Mouse (Mus musculus): ENCODE data around the gene Znfx1. TPM values are rescaled to one million over a fixed set of nuclear protein-coding genes. Genes with fewer than 3 reads are reported as not detected.

The Znfx1 gene
- total and polyA plus RNA-seq, 3 experiments, result 21.9 to 39.3 (median 37.4) TPM

GRCm38 (mm10) chr2:167077199-167077962, 14.6 kb upstream of the Znfx1 start:
- DNase-seq, result no peak
- Histone ChIP-seq H3K27ac (no peak overlapping the region), H3K27me3 (ENCODE audit: control insufficient read depth, insufficient read depth, low read length) (no peaks in the 10 kb centered on the region), H3K79me2 (replicated peaks; ENCODE audit: control insufficient read depth, insufficient read depth, low read length) (no peaks in the 10 kb centered on the region), H3K4me3 (no peak overlapping the region), H3K4me1 (ENCODE audit: control insufficient read depth, insufficient read depth, low read length) (peaks cover 8% of the 10 kb centered on the region), H3K9ac (ENCODE audit: low read depth, low read length) (no peak overlapping the region), H3K36me3 (ENCODE audit: control insufficient read depth, insufficient read depth, low read length) (no peaks in the 10 kb centered on the region; the same call in 1 of the 2 replicates)
- intact Hi-C loops (cut with DNase I), result no loop called here
- WGBS, result 84% methylated on average over 11 of the region's 11 CpGs
- TF ChIP-seq POLR2A (IDR thresholded peaks at IDR 0.05; ENCODE audit: insufficient read depth, low read depth, low read length) (no peak), CTCF (IDR thresholded peaks at IDR 0.05) (no peak), EP300 (IDR thresholded peaks at IDR 0.05; ENCODE audit: insufficient read depth, low read depth, low read length) (no peak)

- intact Hi-C loops (cut with DNase I), result no loop called here
- Histone ChIP-seq H3K36me3 (ENCODE audit: control insufficient read depth, insufficient read depth, low read length) (no peaks in the 10 kb centered on the region; the same call in 1 of the 2 replicates), H3K9ac (ENCODE audit: low read depth, low read length) (no peak overlapping the region), H3K27ac (no peak overlapping the region), H3K27me3 (ENCODE audit: control insufficient read depth, insufficient read depth, low read length) (no peaks in the 10 kb centered on the region), H3K4me3 (no peak overlapping the region), H3K79me2 (replicated peaks; ENCODE audit: control insufficient read depth, insufficient read depth, low read length) (no peaks in the 10 kb centered on the region), H3K4me1 (ENCODE audit: control insufficient read depth, insufficient read depth, low read length) (peaks cover 9% of the 10 kb centered on the region)
- DNase-seq, result no peak
- no peak for TF ChIP-seq POLR2A (IDR thresholded peaks at IDR 0.05; ENCODE audit: insufficient read depth, low read depth, low read length)
- no peak for TF ChIP-seq EP300 (IDR thresholded peaks at IDR 0.05; ENCODE audit: insufficient read depth, low read depth, low read length)
- TF ChIP-seq CTCF (IDR thresholded peaks at IDR 0.05), result no peak
- 83% methylated on average over 2 of the region's 2 CpGs for WGBS
Measured at GRCm38 (mm10) chr2:167076759-167077158, 13.9 kb upstream of the Znfx1 start.

- Histone ChIP-seq H3K4me1 (ENCODE audit: control insufficient read depth, insufficient read depth, low read length) (peaks cover 9% of the 10 kb centered on the region), H3K27me3 (ENCODE audit: control insufficient read depth, insufficient read depth, low read length) (no peaks in the 10 kb centered on the region), H3K27ac (no peak overlapping the region), H3K79me2 (replicated peaks; ENCODE audit: control insufficient read depth, insufficient read depth, low read length) (no peaks in the 10 kb centered on the region), H3K36me3 (ENCODE audit: control insufficient read depth, insufficient read depth, low read length) (no peaks in the 10 kb centered on the region; the same call in 1 of the 2 replicates), H3K4me3 (no peak overlapping the region), H3K9ac (ENCODE audit: low read depth, low read length) (no peak overlapping the region)
- no peak for DNase-seq
- 95% methylated on average over 4 of the region's 4 CpGs for WGBS
- no peak for TF ChIP-seq POLR2A (IDR thresholded peaks at IDR 0.05; ENCODE audit: insufficient read depth, low read depth, low read length)
- TF ChIP-seq CTCF (IDR thresholded peaks at IDR 0.05), result no peak
- no peak for TF ChIP-seq EP300 (IDR thresholded peaks at IDR 0.05; ENCODE audit: insufficient read depth, low read depth, low read length)
- intact Hi-C loops (cut with DNase I), result no loop called here
Measured at GRCm38 (mm10) chr2:167076352-167076751, 13.5 kb upstream of the Znfx1 start.

GRCm38 (mm10) chr2:167074587-167074986, 11.8 kb upstream of the Znfx1 start:
- no peaks in the 10 kb centered on the region; the same call in 1 of the 2 replicates for H3K36me3 ChIP-seq (ENCODE audit: control insufficient read depth, insufficient read depth, low read length)
- 88% methylated on average over 5 of the region's 5 CpGs for WGBS
- H3K4me3 ChIP-seq, result no peak overlapping the region
- H3K27ac ChIP-seq, result no peak overlapping the region
- no peaks in the 10 kb centered on the region for H3K79me2 ChIP-seq (replicated peaks; ENCODE audit: control insufficient read depth, insufficient read depth, low read length)
- intact Hi-C loops (cut with DNase I), result no loop called here
- peaks cover 8% of the 10 kb centered on the region for H3K4me1 ChIP-seq (ENCODE audit: control insufficient read depth, insufficient read depth, low read length)
- no peaks in the 10 kb centered on the region for H3K27me3 ChIP-seq (ENCODE audit: control insufficient read depth, insufficient read depth, low read length)
- no peak for TF ChIP-seq EP300 (IDR thresholded peaks at IDR 0.05; ENCODE audit: insufficient read depth, low read depth, low read length)
- TF ChIP-seq CTCF (IDR thresholded peaks at IDR 0.05), result no peak
- no peak for TF ChIP-seq POLR2A (IDR thresholded peaks at IDR 0.05; ENCODE audit: insufficient read depth, low read depth, low read length)
- no peak overlapping the region for H3K9ac ChIP-seq (ENCODE audit: low read depth, low read length)
- DNase-seq, result no peak

- Histone ChIP-seq H3K4me1 (ENCODE audit: control insufficient read depth, insufficient read depth, low read length) (peaks cover 1% of the 10 kb centered on the region; the same call in 1 of the 2 replicates), H3K4me3 (peak overlapping the region; percentile 65), H3K36me3 (ENCODE audit: control insufficient read depth, insufficient read depth, low read length) (no peaks in the 10 kb centered on the region), H3K27me3 (ENCODE audit: control insufficient read depth, insufficient read depth, low read length) (no peaks in the 10 kb centered on the region), H3K79me2 (replicated peaks; ENCODE audit: control insufficient read depth, insufficient read depth, low read length) (no peaks in the 10 kb centered on the region), H3K27ac (peak overlapping the region; percentile 45; the same call in 1 of the 2 replicates), H3K9ac (ENCODE audit: low read depth, low read length) (peak overlapping the region; percentile 58)
- intact Hi-C loops (cut with DNase I), result loop anchor here (1.0 to 2.0 kb wide), 3 partner anchors 40 to 207 kb away; no protein-coding TSS in a partner anchor
- DNase-seq, result peak; percentile 92 to 95
- 7% methylated on average over 22 of the region's 22 CpGs for WGBS
- TF ChIP-seq CTCF (IDR thresholded peaks at IDR 0.05) (no peak), POLR2A (IDR thresholded peaks at IDR 0.05; ENCODE audit: insufficient read depth, low read depth, low read length) (peak; percentile 19), EP300 (IDR thresholded peaks at IDR 0.05; ENCODE audit: insufficient read depth, low read depth, low read length) (peak; percentile 98)
Measured at GRCm38 (mm10) chr2:167071641-167072601, 9.1 kb upstream of the Znfx1 start.

Data from heart, adult 2 months (tissue).